Mouse (Mus musculus): ENCODE data around the gene Coro7.

DNA sequence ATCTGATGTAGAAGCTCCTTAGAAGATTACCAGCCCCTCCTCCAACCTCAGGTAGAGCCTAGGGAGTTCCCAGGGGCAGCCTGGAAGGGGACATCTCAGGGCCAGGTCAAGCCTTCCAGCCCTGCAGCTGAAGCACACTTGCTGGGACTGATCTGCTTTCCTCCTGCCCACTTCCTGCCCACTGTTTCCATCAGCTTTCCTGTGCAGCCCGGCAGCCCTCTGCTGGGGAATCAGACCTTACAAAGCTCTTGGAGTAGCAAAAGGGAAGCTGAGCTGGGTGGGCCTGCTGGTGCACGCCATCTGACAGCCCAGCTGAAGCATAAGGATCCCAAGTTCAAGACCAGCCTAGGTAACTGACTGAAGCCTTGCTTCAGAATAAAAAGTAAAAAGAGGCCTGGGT is 102.7 kb downstream of the Coro7 start:
- TF ChIP-seq CHD2 (IDR thresholded peaks at IDR 0.05; ENCODE audit: low read depth, low read length) (no peak), ZNF384 (IDR thresholded peaks at IDR 0.05; ENCODE audit: low read depth, low read length) (no peak), HCFC1 (IDR thresholded peaks at IDR 0.05; ENCODE audit: borderline replicate concordance, insufficient read depth, low read length) (no peak), MAFK (IDR thresholded peaks at IDR 0.05; ENCODE audit: insufficient read depth, low read depth, low read length) (no peak), ZC3H11A (IDR thresholded peaks at IDR 0.05; ENCODE audit: borderline replicate concordance, low read depth, low read length) (no peak)

Data from ES-E14 (cell line).